Mouse (Mus musculus) urinary bladder, adult 2 months (tissue): ENCODE data around the gene Ssna1. TPM values are rescaled to one million over a fixed set of nuclear protein-coding genes. Genes with fewer than 3 reads are reported as not detected.
"Not testable (repeated sequence)": the region's sequence is repeated elsewhere in the genome, so short reads cannot be mapped to it uniquely, and the experiment has no call there.

Source experiments
- DNase-seq: peaks from one replicate; pipeline ENCODE4 v3.0.0; 2022; ENCODE audit warnings: low spot score
- polyA plus RNA-seq: library from polyadenylated mRNA; depleted of rRNA; stranded (reverse); fragments of >200 nt; gene quantifications from 2 replicates; pipeline ENCODE4 v1.2.3, GENCODE M21; 2012

The Ssna1 gene
- polyA plus RNA-seq, 1 experiment: 84.8 TPM

GRCm38 (mm10) chr2:25262291-25262767 lies 9.9 kb downstream of the Ssna1 start, which contains the start of gene Tprn:
Tprn (plus strand) TSS chr2:25262618.
- DNase-seq: peak; percentile 82

GRCm38 (mm10) chr2:25261870-25262269 lies 10.4 kb downstream of the Ssna1 start:
- DNase-seq: no peak

GRCm38 (mm10) chr2:25258887-25259286 lies 13.4 kb downstream of the Ssna1 start:
- DNase-seq: no peak

- DNase-seq: not testable (repeated sequence)
Observed at GRCm38 (mm10) chr2:25257250-25257649, 15.0 kb downstream of the Ssna1 start.

GRCm38 (mm10) chr2:25256443-25257109 lies 15.7 kb downstream of the Ssna1 start:
- DNase-seq: not testable (repeated sequence)

- peak; percentile 75 for DNase-seq
Observed at GRCm38 (mm10) chr2:25255284-25255779, 16.9 kb downstream of the Ssna1 start, which contains the start of gene Tmem203. Tmem203 (plus strand) TSS chr2:25255439.

GRCm38 (mm10) chr2:25252331-25252730 lies 19.9 kb downstream of the Ssna1 start:
- DNase-seq: no peak

- DNase-seq: no peak
Observed at GRCm38 (mm10) chr2:25246183-25247072, 25.8 kb downstream of the Ssna1 start, which contains the start of gene AL732309.1. AL732309.1 (minus strand) TSS chr2:25246863.

GRCm38 (mm10) chr2:25244144-25244543 lies 28.1 kb downstream of the Ssna1 start:
- no peak for DNase-seq

- no peak for DNase-seq
Observed at GRCm38 (mm10) chr2:25243342-25243741, 28.9 kb downstream of the Ssna1 start.

- no peak for DNase-seq
Observed at GRCm38 (mm10) chr2:25242101-25242506, 30.1 kb downstream of the Ssna1 start, which contains the start of the genes Rnf208 and Cysrt1. Rnf208 (plus strand) TSS chr2:25242255. Cysrt1 (minus strand) TSS chr2:25242452.

GRCm38 (mm10) chr2:25241438-25241775 lies 30.8 kb downstream of the Ssna1 start:
- DNase-seq: no peak

GRCm38 (mm10) chr2:25240723-25241437 lies 31.4 kb downstream of the Ssna1 start:
- DNase-seq: no peak

GRCm38 (mm10) chr2:25240310-25240709 lies 31.9 kb downstream of the Ssna1 start:
- no peak for DNase-seq

GRCm38 (mm10) chr2:25239766-25240165 lies 32.5 kb downstream of the Ssna1 start:
- DNase-seq: no peak

GRCm38 (mm10) chr2:25238106-25238505 lies 34.1 kb downstream of the Ssna1 start:
- no peak for DNase-seq

GRCm38 (mm10) chr2:25237522-25237921 lies 34.7 kb downstream of the Ssna1 start:
- DNase-seq: no peak

GRCm38 (mm10) chr2:25236614-25237013 lies 35.6 kb downstream of the Ssna1 start, which contains the start of gene Rnf224:
Rnf224 (minus strand) TSS chr2:25236787.
- DNase-seq: no peak

GRCm38 (mm10) chr2:25234551-25235220 lies 37.6 kb downstream of the Ssna1 start:
- DNase-seq: no peak

- no peak for DNase-seq
Observed at GRCm38 (mm10) chr2:25234050-25234449, 38.2 kb downstream of the Ssna1 start, which contains the start of gene Slc34a3. Slc34a3 (minus strand) TSS chr2:25234364.

GRCm38 (mm10) chr2:25233421-25233820 lies 38.8 kb downstream of the Ssna1 start:
- DNase-seq: no peak
